Mouse (Mus musculus) neural tube, embryonic 11.5 days (tissue): ENCODE measurements around the gene Meox1. TPM values are rescaled to one million over a fixed set of nuclear protein-coding genes. Genes with fewer than 3 reads are reported as not detected.

ENCODE experiments used
- ATAC-seq: fragments of 200-750 bp; cut with Nextera tagmentation; 2 replicates; pipeline ENCODE4 v1.8.0; 2017; ENCODE audit warnings: moderate number of reproducible peaks, mild to moderate bottlenecking, moderate TSS enrichment, moderate library complexity; ENCODE audit not compliant: insufficient read depth, low FRiP score, low TSS enrichment
- DNase-seq: peaks from one replicate; pipeline ENCODE4 v3.0.0-alpha.2; 2015; ENCODE audit warnings: low spot score
- H3K27ac ChIP-seq: fragments of 300-500 bp; sonication (generic); 2 replicates; pipeline ENCODE4 v1.5.1; 2014; ENCODE audit warnings: low read depth, mild to moderate bottlenecking, low read length
- H3K27me3 ChIP-seq: fragments of 300-500 bp; sonication (generic); 2 replicates; pipeline ENCODE4 v1.6.1; 2014; ENCODE audit warnings: mild to moderate bottlenecking, low read length, mixed read lengths; ENCODE audit not compliant: control insufficient read depth, insufficient read depth
- H3K36me3 ChIP-seq: fragments of 300-500 bp; sonication (generic); 2 replicates; pipeline ENCODE4 v1.6.1; 2014; ENCODE audit warnings: mild to moderate bottlenecking, low read length, moderate library complexity, mixed read lengths; ENCODE audit not compliant: control insufficient read depth, insufficient read depth
- H3K4me1 ChIP-seq: fragments of 300-500 bp; sonication (generic); 2 replicates; pipeline ENCODE4 v1.6.1; 2014; ENCODE audit warnings: low read length, mixed read lengths; ENCODE audit not compliant: control insufficient read depth, insufficient read depth
- H3K4me2 ChIP-seq: fragments of 300-500 bp; sonication (generic); 2 replicates; pipeline ENCODE4 v1.6.1; 2014; ENCODE audit warnings: low read depth, mild to moderate bottlenecking, moderate library complexity
- H3K4me3 ChIP-seq: fragments of 300-500 bp; sonication (generic); 2 replicates; pipeline ENCODE4 v1.5.1; 2014; ENCODE audit warnings: low read depth, low read length
- H3K9ac ChIP-seq: fragments of 300-500 bp; sonication (generic); 2 replicates; pipeline ENCODE4 v1.6.1; 2014; ENCODE audit warnings: mild to moderate bottlenecking, low read length
- H3K9me3 ChIP-seq: fragments of 300-500 bp; sonication (generic); 2 replicates; pipeline ENCODE4 v1.6.1; 2016; ENCODE audit warnings: low read length; ENCODE audit not compliant: control insufficient read depth
- WGBS: fragments of 180-500 bp; shearing (Covaris S2); extraction: QIAGEN DNeasy Blood & Tissue Kit; methylation state at CpG from one replicate; pipeline ENCODE4 v1.1.7; 2014; 5-methylcytosine and 5-hydroxymethylcytosine counted together
- polyA plus RNA-seq: library from polyadenylated mRNA; unstranded; fragments of >200 nt; fragmentation: Nextera tagmentation; extraction: Ambion mirVana; gene quantifications from 2 replicates; pipeline ENCODE4 v1.2.1, GENCODE M21; 2014

The Meox1 gene
- polyA plus RNA-seq, 1 experiment from 2014 or later, result 19.9 TPM

DNA sequence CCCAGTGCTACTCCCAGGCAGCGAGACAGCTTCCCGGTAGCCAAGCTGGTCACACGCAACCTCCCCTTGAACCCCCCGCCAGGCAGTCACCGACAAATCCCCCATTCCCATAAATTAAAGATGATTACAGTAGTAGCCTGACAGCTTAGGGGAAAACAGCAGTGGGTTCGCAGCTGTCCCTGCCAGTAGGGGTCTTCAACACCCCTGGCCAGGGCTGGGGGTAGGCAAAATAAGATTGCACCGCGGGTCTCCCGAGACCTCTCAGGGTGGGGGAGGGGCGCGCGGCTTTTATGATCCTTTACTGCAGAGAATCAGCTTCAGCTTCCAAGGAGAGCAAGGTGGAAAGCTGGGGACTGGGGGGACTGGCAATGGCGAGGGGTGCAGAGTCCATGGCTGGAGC lies 4.4 kb downstream of the Meox1 start:
- H3K27ac ChIP-seq, result no peak overlapping the region
- no peak for ATAC-seq
- H3K9me3 ChIP-seq, result no peaks in the 10 kb centered on the region
- peak overlapping the region; percentile 55 for H3K4me2 ChIP-seq
- H3K4me1 ChIP-seq, result peaks cover 23% of the 10 kb centered on the region
- H3K9ac ChIP-seq, result peak overlapping the region; percentile 45
- H3K36me3 ChIP-seq, result no peaks in the 10 kb centered on the region
- H3K4me3 ChIP-seq, result peak overlapping the region; percentile 17; the same call in 1 of the 2 replicates
- H3K27me3 ChIP-seq, result 0 out of 2 replicates have a peak, but pooled peaks cover 2% of the 10 kb centered on the region
- peak; percentile 67 for DNase-seq
- WGBS, result 1% methylated on average over 13 of the region's 13 CpGs

GRCm38 (mm10) chr11:101888820-101889219 lies 5.4 kb downstream of the Meox1 start:
- no peaks in the 10 kb centered on the region for H3K36me3 ChIP-seq
- H3K9ac ChIP-seq, result no peak overlapping the region
- 55% methylated on average over 6 of the region's 6 CpGs for WGBS
- H3K9me3 ChIP-seq, result no peaks in the 10 kb centered on the region
- ATAC-seq, result no peak
- no peak for DNase-seq
- no peak overlapping the region for H3K4me2 ChIP-seq
- H3K27me3 ChIP-seq, result 0 out of 2 replicates have a peak, but pooled peaks cover 2% of the 10 kb centered on the region
- no peak overlapping the region for H3K27ac ChIP-seq
- H3K4me3 ChIP-seq, result no peak overlapping the region
- H3K4me1 ChIP-seq, result peaks cover 23% of the 10 kb centered on the region

DNA sequence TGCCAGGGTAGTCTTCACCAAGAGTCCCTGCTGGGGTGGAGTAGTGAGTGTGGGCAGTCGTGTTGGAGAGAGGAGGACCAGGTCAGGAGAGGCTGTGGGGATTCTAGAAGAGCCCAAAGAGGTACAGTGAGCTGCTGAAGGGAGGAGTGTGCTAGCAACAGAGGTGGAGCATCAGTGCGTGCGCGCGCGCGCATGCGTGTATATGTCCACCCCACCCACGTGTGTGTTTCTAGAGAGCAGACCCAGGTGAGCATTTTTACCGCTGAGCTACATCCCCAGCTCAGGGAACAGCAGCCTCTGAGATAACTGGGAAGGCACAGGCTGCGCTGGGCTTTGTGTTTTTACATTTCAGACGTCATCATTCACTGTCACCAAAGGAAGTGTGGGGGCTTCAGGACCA lies 7.7 kb downstream of the Meox1 start:
- DNase-seq, result no peak
- Histone ChIP-seq H3K27ac (no peak overlapping the region), H3K4me2 (no peak overlapping the region), H3K27me3 (no peaks in the 10 kb centered on the region), H3K36me3 (no peaks in the 10 kb centered on the region), H3K9ac (no peak overlapping the region), H3K4me3 (no peak overlapping the region), H3K4me1 (peaks cover 25% of the 10 kb centered on the region), H3K9me3 (no peaks in the 10 kb centered on the region)
- WGBS, result 78% methylated on average over 12 of the region's 12 CpGs
- no peak for ATAC-seq

- no peak overlapping the region for H3K27ac ChIP-seq
- no peak overlapping the region; the same call in 1 of the 2 replicates for H3K9ac ChIP-seq
- no peaks in the 10 kb centered on the region for H3K9me3 ChIP-seq
- H3K27me3 ChIP-seq, result no peaks in the 10 kb centered on the region
- DNase-seq, result no peak
- no peaks in the 10 kb centered on the region for H3K36me3 ChIP-seq
- no peak overlapping the region for H3K4me2 ChIP-seq
- 67% methylated on average over 6 of the region's 6 CpGs for WGBS
- H3K4me3 ChIP-seq, result no peak overlapping the region
- no peak for ATAC-seq
- peaks cover 27% of the 10 kb centered on the region for H3K4me1 ChIP-seq
Measured at GRCm38 (mm10) chr11:101885881-101886319, 8.3 kb downstream of the Meox1 start.

GRCm38 (mm10) chr11:101885232-101885631 lies 8.9 kb downstream of the Meox1 start:
- H3K4me1 ChIP-seq, result peaks cover 27% of the 10 kb centered on the region
- H3K27ac ChIP-seq, result no peak overlapping the region
- H3K9ac ChIP-seq, result no peak overlapping the region
- no peaks in the 10 kb centered on the region for H3K36me3 ChIP-seq
- no peaks in the 10 kb centered on the region for H3K9me3 ChIP-seq
- H3K4me3 ChIP-seq, result no peak overlapping the region
- WGBS, result 53% methylated on average over 6 of the region's 6 CpGs
- DNase-seq (no peak), ATAC-seq (no peak)
- H3K4me2 ChIP-seq, result no peak overlapping the region
- H3K27me3 ChIP-seq, result no peaks in the 10 kb centered on the region

- Histone ChIP-seq H3K9ac (no peak overlapping the region), H3K9me3 (no peaks in the 10 kb centered on the region), H3K27ac (no peak overlapping the region), H3K4me1 (peaks cover 19% of the 10 kb centered on the region; the same call in 1 of the 2 replicates), H3K27me3 (no peaks in the 10 kb centered on the region), H3K4me2 (no peak overlapping the region), H3K4me3 (no peak overlapping the region), H3K36me3 (no peaks in the 10 kb centered on the region)
- ATAC-seq, result no peak
- DNase-seq, result no peak
- 78% methylated on average over 2 of the region's 2 CpGs for WGBS
Measured at GRCm38 (mm10) chr11:101883911-101884310, 10.3 kb downstream of the Meox1 start.

- DNase-seq, result no peak
- Histone ChIP-seq H3K9ac (no peak overlapping the region), H3K4me3 (no peak overlapping the region), H3K27me3 (no peaks in the 10 kb centered on the region), H3K4me1 (peaks cover 19% of the 10 kb centered on the region; the same call in 1 of the 2 replicates), H3K27ac (no peak overlapping the region), H3K9me3 (no peaks in the 10 kb centered on the region), H3K4me2 (no peak overlapping the region), H3K36me3 (no peaks in the 10 kb centered on the region)
- 57% methylated on average over 11 of the region's 11 CpGs for WGBS
- no peak for ATAC-seq
Measured at GRCm38 (mm10) chr11:101882500-101883290, 11.5 kb downstream of the Meox1 start.

DNA sequence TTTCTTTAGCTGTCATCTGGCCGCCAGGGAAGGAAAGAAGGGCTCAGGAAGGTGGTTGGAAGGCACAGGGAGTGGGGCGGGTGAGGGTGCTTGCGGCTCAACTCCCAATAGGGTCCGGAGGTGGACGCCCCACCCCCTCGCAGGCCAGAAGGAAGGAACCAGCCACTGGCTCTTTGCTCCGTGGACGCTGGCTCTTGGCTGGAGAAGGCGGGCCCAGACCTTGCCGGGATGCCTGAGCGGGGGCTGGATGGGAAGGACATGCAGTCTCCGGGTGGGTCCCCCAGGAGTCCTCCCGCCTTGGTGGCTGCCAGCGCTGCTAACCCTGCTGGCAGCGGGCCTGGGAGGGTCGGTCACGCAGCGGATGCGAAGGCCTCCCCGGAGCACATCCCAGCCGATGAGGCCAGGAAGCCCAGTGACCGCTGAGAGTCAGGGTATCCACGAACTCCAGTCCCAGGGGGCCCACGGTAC lies 12.5 kb downstream of the Meox1 start:
- no peak overlapping the region for H3K4me3 ChIP-seq
- ATAC-seq (no peak), DNase-seq (peak; percentile 46)
- peak overlapping the region; percentile 43; the same call in 1 of the 2 replicates for H3K9ac ChIP-seq
- H3K4me1 ChIP-seq, result peaks cover 19% of the 10 kb centered on the region; the same call in 1 of the 2 replicates
- H3K36me3 ChIP-seq, result no peaks in the 10 kb centered on the region
- no peaks in the 10 kb centered on the region for H3K9me3 ChIP-seq
- 6% methylated on average over 24 of the region's 24 CpGs for WGBS
- H3K27ac ChIP-seq, result no peak overlapping the region
- peak overlapping the region; percentile 49 for H3K4me2 ChIP-seq
- H3K27me3 ChIP-seq, result no peaks in the 10 kb centered on the region

- no peak overlapping the region; the same call in 1 of the 2 replicates for H3K9ac ChIP-seq
- peaks cover 14% of the 10 kb centered on the region; the same call in 1 of the 2 replicates for H3K4me1 ChIP-seq
- H3K27ac ChIP-seq, result no peak overlapping the region
- no peaks in the 10 kb centered on the region for H3K9me3 ChIP-seq
- DNase-seq (no peak), ATAC-seq (no peak)
- peak overlapping the region; percentile 49 for H3K4me2 ChIP-seq
- H3K27me3 ChIP-seq, result no peaks in the 10 kb centered on the region
- no peaks in the 10 kb centered on the region for H3K36me3 ChIP-seq
- no peak overlapping the region for H3K4me3 ChIP-seq
- WGBS, result 45% methylated on average over 7 of the region's 7 CpGs
Measured at GRCm38 (mm10) chr11:101881185-101881584, 13.0 kb downstream of the Meox1 start.
